Comparison of ENCODE assay signal across 24 mouse cellular contexts in the genomic region with DNA sequence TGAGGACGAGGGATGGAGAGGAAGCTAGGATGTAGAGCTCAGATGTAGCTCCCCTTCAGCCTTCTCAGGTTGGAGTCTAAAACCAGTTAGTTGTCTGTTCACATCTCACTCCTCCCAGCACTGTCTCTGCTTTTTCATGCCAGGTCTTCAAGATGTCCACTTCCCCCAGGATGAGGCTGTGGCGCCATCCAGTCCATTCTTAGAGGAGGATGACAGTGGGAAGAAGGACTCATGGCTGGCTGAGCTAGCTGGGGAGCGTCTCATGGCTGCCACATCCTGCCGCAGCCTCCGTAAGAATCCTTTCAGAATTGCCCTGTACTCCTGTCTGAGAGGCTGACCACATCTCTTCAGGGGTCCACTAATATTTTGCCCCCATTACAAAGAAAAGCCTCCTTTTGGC. TPM values are rescaled to one million over a fixed set of nuclear protein-coding genes. Genes with fewer than 3 reads are reported as not detected.
DNase-seq lines count a peak whose midpoint lies in the region; ATAC-seq lines count a peak whose summit lies in the region.
"Had no signal": no experiment of that assay in that cellular context is flagged by ENCODE, and none has a peak within 500 bp of the region (broad histone marks: within the 10 kb centered on the region; RNA-seq: fewer than 3 reads in every experiment).

No protein-coding gene starts in this region.

- no peaks in the 10 kb centered on the region for H3K9me3 ChIP-seq in heart, embryonic 11.5 days (replicated peaks; ENCODE audit: control insufficient read depth, low read length)
- H3K9me3 ChIP-seq in intestine, embryonic 14.5 days (ENCODE audit: control insufficient read depth, low read length): no peaks in the 10 kb centered on the region
- no peaks in the 10 kb centered on the region for H3K9me3 ChIP-seq in intestine, embryonic 16.5 days (ENCODE audit: control insufficient read depth, low read length)
- H3K9me3 ChIP-seq: forebrain, embryonic 10.5 days; forebrain, embryonic 13.5 days; heart, embryonic 12.5 days; heart, embryonic 15.5 days had no signal

- H3K27me3 ChIP-seq in heart, embryonic 11.5 days (ENCODE audit: control insufficient read depth, insufficient read depth, low read length): no peaks in the 10 kb centered on the region
- no peaks in the 10 kb centered on the region for H3K27me3 ChIP-seq in intestine, embryonic 14.5 days (replicated peaks; ENCODE audit: control insufficient read depth, insufficient read depth, low read length)
- no peaks in the 10 kb centered on the region for H3K27me3 ChIP-seq in intestine, embryonic 16.5 days (replicated peaks; ENCODE audit: control insufficient read depth, insufficient read depth, low read length)
- H3K27me3 ChIP-seq: forebrain, embryonic 13.5 days; heart, embryonic 12.5 days; heart, embryonic 15.5 days had no signal

- no peak overlapping the region for H3K27ac ChIP-seq in heart, embryonic 11.5 days (ENCODE audit: low read depth, low read length)
- H3K27ac ChIP-seq in intestine, embryonic 14.5 days (ENCODE audit: low read depth): no peak overlapping the region
- no peak overlapping the region for H3K27ac ChIP-seq in intestine, embryonic 16.5 days (ENCODE audit: low read length)
- H3K27ac ChIP-seq: forebrain, embryonic 10.5 days; forebrain, embryonic 13.5 days; heart, adult 2 months; heart, embryonic 15.5 days had no signal

- peaks cover 20% of the 10 kb centered on the region for H3K4me1 ChIP-seq in heart, embryonic 11.5 days (ENCODE audit: control insufficient read depth, insufficient read depth, low read length)
- H3K4me1 ChIP-seq in intestine, embryonic 14.5 days (replicated peaks; ENCODE audit: control insufficient read depth, insufficient read depth, low read length): peaks cover 27% of the 10 kb centered on the region
- H3K4me1 ChIP-seq in intestine, embryonic 16.5 days (ENCODE audit: control insufficient read depth, insufficient read depth, low read length): peaks cover 23% of the 10 kb centered on the region

- WGBS in heart, embryonic 11.5 days (ENCODE audit: insufficient replicate concordance): 96% methylated on average over 5 of the region's 5 CpGs
- WGBS in intestine, embryonic 14.5 days: 97% methylated on average over 5 of the region's 5 CpGs
- WGBS in intestine, embryonic 16.5 days: 95% methylated on average over 5 of the region's 5 CpGs

- peaks cover 14% of the 10 kb centered on the region for H3K36me3 ChIP-seq in heart, embryonic 11.5 days (ENCODE audit: control insufficient read depth, insufficient read depth, low read length)
- H3K36me3 ChIP-seq in intestine, embryonic 14.5 days (ENCODE audit: control insufficient read depth, insufficient read depth, low read length): peaks cover 41% of the 10 kb centered on the region
- H3K36me3 ChIP-seq in intestine, embryonic 16.5 days (ENCODE audit: control insufficient read depth, insufficient read depth, low read length): peaks cover 14% of the 10 kb centered on the region; the same call in 1 of the 2 replicates

- peak; percentile 9 for DNase-seq in cerebellum, adult 11-12 months
- DNase-seq in cerebellum, adult 8-10 months: no peak
- peak; percentile 84 for DNase-seq in heart, adult 11 months
- DNase-seq in intestine, embryonic 14.5 days (ENCODE audit: low spot score): peak; percentile 27
- peak; percentile 4 for DNase-seq in kidney, postnatal 10 days
- DNase-seq in kidney, adult 9 months: no peak
- DNase-seq: adrenal gland, adult 8-10 months; adrenal gland, postnatal 25 days; cerebellum, adult 2 months; cerebellum, postnatal 14 days; gastrocnemius, postnatal 25 days; heart, adult 2 months; heart, postnatal 10 days; heart, postnatal 36 days; kidney, adult 18-20 months had no signal

- H3K9ac ChIP-seq in heart, embryonic 11.5 days (ENCODE audit: low read depth, low read length): no peak overlapping the region
- no peak overlapping the region for H3K9ac ChIP-seq in intestine, embryonic 14.5 days (ENCODE audit: low read length)
- no peak overlapping the region for H3K9ac ChIP-seq in intestine, embryonic 16.5 days (ENCODE audit: low read depth, low read length)
- H3K9ac ChIP-seq: forebrain, embryonic 13.5 days; heart, embryonic 12.5 days; heart, embryonic 15.5 days had no signal

- ATAC-seq in heart, embryonic 11.5 days (replicated peaks; ENCODE audit: insufficient number of reproducible peaks, low FRiP score, low TSS enrichment): no peak
- ATAC-seq in intestine, embryonic 14.5 days (replicated peaks; ENCODE audit: low FRiP score, low TSS enrichment, low read depth): no peak
- ATAC-seq in intestine, embryonic 16.5 days: no peak
- ATAC-seq: activated CD4-positive, CD25-positive, alpha-beta regulatory T cell, adult 4 months; forebrain, embryonic 13.5 days; hindbrain, embryonic 16.5 days had no signal

- H3K4me3 ChIP-seq in heart, embryonic 11.5 days (ENCODE audit: low read depth, low read length): no peak overlapping the region
- H3K4me3 ChIP-seq in intestine, embryonic 14.5 days (ENCODE audit: low read depth, low read length): no peak overlapping the region
- H3K4me3 ChIP-seq in intestine, embryonic 16.5 days (ENCODE audit: low read length): no peak overlapping the region
- H3K4me3 ChIP-seq: heart, adult 2 months; heart, embryonic 12.5 days had no signal

- H3K4me2 ChIP-seq in heart, embryonic 11.5 days: no peak overlapping the region
- no peak overlapping the region for H3K4me2 ChIP-seq in intestine, embryonic 14.5 days (ENCODE audit: low read length)
- H3K4me2 ChIP-seq in intestine, embryonic 16.5 days (ENCODE audit: low read depth, low read length): no peak overlapping the region
- H3K4me2 ChIP-seq: heart, embryonic 12.5 days; heart, embryonic 15.5 days had no signal

RNA-seq across cellular contexts. Expression of a gene that starts 2.0 kb away (rescaled TPM):
- polyA plus RNA-seq in heart, embryonic 11.5 days (2014; fragmentation: Nextera tagmentation; extraction: Ambion mirVana): 14.3 and 18.4 TPM in 2 replicates
- polyA plus RNA-seq in intestine, embryonic 14.5 days (2014; fragmentation: Nextera tagmentation; extraction: Ambion mirVana): 13.2 and 15.5 TPM in 2 replicates
- 12.5 and 12.9 TPM in 2 replicates for polyA plus RNA-seq in intestine, embryonic 16.5 days (2015; fragmentation: Nextera tagmentation; extraction: Ambion mirVana)

RNA-seq across cellular contexts. Expression of a gene that starts 2.2 kb away (rescaled TPM):
- polyA plus RNA-seq in heart, embryonic 11.5 days (2014; fragmentation: Nextera tagmentation; extraction: Ambion mirVana): 20.1 and 32.5 TPM in 2 replicates
- 25.4 and 29.7 TPM in 2 replicates for polyA plus RNA-seq in intestine, embryonic 14.5 days (2014; fragmentation: Nextera tagmentation; extraction: Ambion mirVana)
- polyA plus RNA-seq in intestine, embryonic 16.5 days (2015; fragmentation: Nextera tagmentation; extraction: Ambion mirVana): 18.2 and 19.5 TPM in 2 replicates

RNA-seq across cellular contexts. Expression of a gene that starts 3.6 kb away (rescaled TPM):
- not detected in 2 replicates for polyA plus RNA-seq in heart, embryonic 11.5 days (2014; fragmentation: Nextera tagmentation; extraction: Ambion mirVana)
- polyA plus RNA-seq in intestine, embryonic 14.5 days (2014; fragmentation: Nextera tagmentation; extraction: Ambion mirVana): 0.49 and 1.3 TPM in 2 replicates
- polyA plus RNA-seq in intestine, embryonic 16.5 days (2015; fragmentation: Nextera tagmentation; extraction: Ambion mirVana): 1.0 TPM in 1 of 2 replicates, not detected in the other
- polyA plus RNA-seq: activated CD4-positive, CD25-positive, alpha-beta regulatory T cell, adult 4 months; cerebellum, adult 2 months; embryonic facial prominence, embryonic 11.5 days; forebrain, embryonic 10.5 days had no signal

RNA-seq across cellular contexts. Expression of a gene that starts 18.2 kb away (rescaled TPM):
- 74.2 and 86.2 TPM in 2 replicates for polyA plus RNA-seq in heart, embryonic 11.5 days (2014; fragmentation: Nextera tagmentation; extraction: Ambion mirVana)
- 66.0 and 69.8 TPM in 2 replicates for polyA plus RNA-seq in intestine, embryonic 14.5 days (2014; fragmentation: Nextera tagmentation; extraction: Ambion mirVana)
- polyA plus RNA-seq in intestine, embryonic 16.5 days (2015; fragmentation: Nextera tagmentation; extraction: Ambion mirVana): 41.2 and 41.9 TPM in 2 replicates

RNA-seq across cellular contexts. Expression of a gene that starts 18.6 kb away (rescaled TPM):
- polyA plus RNA-seq in heart, embryonic 11.5 days (2014; fragmentation: Nextera tagmentation; extraction: Ambion mirVana): 59.7 and 77.1 TPM in 2 replicates
- 64.8 and 68.6 TPM in 2 replicates for polyA plus RNA-seq in intestine, embryonic 14.5 days (2014; fragmentation: Nextera tagmentation; extraction: Ambion mirVana)
- polyA plus RNA-seq in intestine, embryonic 16.5 days (2015; fragmentation: Nextera tagmentation; extraction: Ambion mirVana): 78.7 and 80.5 TPM in 2 replicates

Comparison
In these comparisons a context has a peak if more than half of its experiments do, and no peak if none do; other contexts are left out.
1. DNase-seq: peak in cerebellum, adult 11-12 months (single experiment), heart, adult 11 months (single experiment), intestine, embryonic 14.5 days (single experiment) and kidney, postnatal 10 days (single experiment); none in cerebellum, adult 8-10 months (single experiment) and kidney, adult 9 months (single experiment).